In the genomic region with DNA sequence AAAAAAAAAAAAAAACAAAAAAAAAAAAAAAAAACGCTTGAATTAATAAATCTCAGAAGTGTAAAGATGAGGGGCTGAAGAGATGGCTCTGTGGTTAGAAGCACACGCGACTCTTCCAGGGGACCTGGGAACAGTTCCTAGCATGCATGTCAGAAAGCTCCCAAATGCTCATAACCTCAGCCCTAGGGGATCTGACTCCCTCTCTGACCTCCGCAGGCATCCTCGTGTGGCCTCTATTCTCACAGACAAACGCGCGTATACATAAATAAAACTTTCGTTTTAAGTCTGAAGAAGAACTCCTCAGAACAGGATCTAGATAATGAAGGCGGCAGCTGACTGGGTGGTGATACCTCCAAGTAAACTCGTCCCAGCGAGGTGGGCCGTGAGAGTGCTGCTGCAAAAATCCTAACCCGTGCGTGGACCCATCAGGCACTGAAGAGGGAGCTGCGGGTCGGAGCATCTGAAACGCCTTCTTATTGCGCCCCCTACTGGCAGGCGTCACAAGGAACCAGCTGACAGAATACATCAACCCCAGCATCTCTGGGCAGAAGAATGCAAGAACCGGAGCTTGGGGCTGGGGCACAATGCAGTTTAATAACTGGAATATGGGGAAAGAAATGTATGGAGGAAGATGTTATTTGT, we compare ENCODE assay signal across 8 mouse cellular contexts.
DNase-seq lines count a peak whose midpoint lies in the region; ATAC-seq and TF ChIP-seq lines count a peak whose summit lies in the region.

No protein-coding gene starts in this region.

- no peak for TF ChIP-seq EP300 in CH12.LX (IDR thresholded peaks at IDR 0.05; ENCODE audit: low read length)

- peak overlapping the region in 1 of 3 experiments; percentile 26 for H3K4me3 ChIP-seq in CH12.LX (replicated peaks in 1 of 3; ENCODE audit: low read depth in 2 of 3, low read length in 2 of 3, poor library complexity in 1 of 3)
- H3K4me3 ChIP-seq in forebrain, embryonic 13.5 days: peak overlapping the region; percentile 32
- H3K4me3 ChIP-seq in liver, embryonic 15.5 days (replicated peaks): peak overlapping the region; percentile 26
- H3K4me3 ChIP-seq in neural tube, embryonic 13.5 days: peak overlapping the region; percentile 30

- dilution Hi-C loops in CH12.LX (cut with MboI; ENCODE audit: extremely low pct_ligation_motif_present, extremely low pct_unique_long_range_greater_than_20kb, low sequenced_read_pairs): no loop called here

- no peak overlapping the region for H3K9ac ChIP-seq in CH12.LX (ENCODE audit: insufficient read depth, low read depth)
- H3K9ac ChIP-seq in forebrain, embryonic 13.5 days: no peak overlapping the region
- H3K9ac ChIP-seq in liver, embryonic 15.5 days: no peak overlapping the region
- H3K9ac ChIP-seq in neural tube, embryonic 13.5 days: peak overlapping the region; percentile 31; the same call in 1 of the 2 replicates

- TF ChIP-seq POLR2A in CH12.LX (IDR thresholded peaks at IDR 0.05; ENCODE audit: low read depth, low read length): no peak

- H3K4me1 ChIP-seq in CH12.LX (ENCODE audit: control insufficient read depth in 1 of 2, insufficient read depth in 2 of 2): peaks cover 0 to 16% of the 10 kb centered on the region in 2 experiments; a peak in 2 of 4 replicates
- no peaks in the 10 kb centered on the region for H3K4me1 ChIP-seq in forebrain, embryonic 13.5 days
- H3K4me1 ChIP-seq in liver, embryonic 15.5 days (replicated peaks): no peaks in the 10 kb centered on the region
- H3K4me1 ChIP-seq in neural tube, embryonic 13.5 days (replicated peaks): peaks cover 4% of the 10 kb centered on the region

- no peak overlapping the region for H3K27ac ChIP-seq in CH12.LX (ENCODE audit: insufficient read depth, low read depth)
- no peak overlapping the region for H3K27ac ChIP-seq in forebrain, embryonic 13.5 days
- no peak overlapping the region for H3K27ac ChIP-seq in liver, embryonic 15.5 days (replicated peaks)
- H3K27ac ChIP-seq in neural tube, embryonic 13.5 days (replicated peaks): no peak overlapping the region

- intact Hi-C loops in heart, postnatal 14 days (cut with DNase I): loop anchor here (10.0 kb wide), 1 partner anchor 193 kb away; no protein-coding TSS in a partner anchor

- DNase-seq in CH12.LX (ENCODE audit: extremely low read depth): peak; percentile 80
- peak; percentile 5 for DNase-seq in c-Kit-positive CD71-positive TER-119-negative erythroid progenitor cells, embryonic 14.5 days (ENCODE audit: low read depth)
- peak; percentile 74 to 81 for DNase-seq in heart, postnatal 14 days
- DNase-seq in large intestine, adult 2 months (ENCODE audit: low read depth, low spot score): peak; percentile 27
- peak; percentile 50 for DNase-seq in thymus, postnatal 14 days

- peak; percentile 44 for TF ChIP-seq RAD21 in CH12.LX (IDR thresholded peaks at IDR 0.05; ENCODE audit: low read depth, low read length)

- 8% methylated on average over 21 of the region's 21 CpGs for WGBS in forebrain, embryonic 13.5 days
- WGBS in large intestine, adult 2 months: 8% methylated on average over 21 of the region's 21 CpGs
- 8% methylated on average over 21 of the region's 21 CpGs for whole genome bisulfite sequencing in liver, embryonic 15.5 days (ENCODE audit: insufficient replicate concordance)
- 5% methylated on average over 21 of the region's 21 CpGs for WGBS in neural tube, embryonic 13.5 days

- H3K79me2 ChIP-seq in CH12.LX (replicated peaks; ENCODE audit: control insufficient read depth, extremely low read depth, insufficient read depth, poor library complexity, severe bottlenecking): no peaks in the 10 kb centered on the region

- no peaks in the 10 kb centered on the region for H3K27me3 ChIP-seq in CH12.LX (replicated peaks)
- H3K27me3 ChIP-seq in forebrain, embryonic 13.5 days: no peaks in the 10 kb centered on the region
- no peaks in the 10 kb centered on the region for H3K27me3 ChIP-seq in liver, embryonic 15.5 days
- 0 out of 2 replicates have a peak, but pooled peaks cover 5% of the 10 kb centered on the region for H3K27me3 ChIP-seq in neural tube, embryonic 13.5 days

- no peak overlapping the region for H3K4me2 ChIP-seq in CH12.LX (ENCODE audit: insufficient read depth, low read depth, poor library complexity, severe bottlenecking)
- peak overlapping the region; percentile 57 for H3K4me2 ChIP-seq in forebrain, embryonic 13.5 days
- peak overlapping the region; percentile 47 for H3K4me2 ChIP-seq in liver, embryonic 15.5 days
- H3K4me2 ChIP-seq in neural tube, embryonic 13.5 days: peak overlapping the region; percentile 56

- H3K36me3 ChIP-seq in CH12.LX (replicated peaks in 1 of 2; ENCODE audit: control insufficient read depth in 1 of 2, insufficient read depth in 1 of 2, low read length in 1 of 2): no peaks in the 10 kb centered on the region
- H3K36me3 ChIP-seq in forebrain, embryonic 13.5 days (ENCODE audit: poor library complexity, severe bottlenecking): no peaks in the 10 kb centered on the region
- no peaks in the 10 kb centered on the region for H3K36me3 ChIP-seq in liver, embryonic 15.5 days (replicated peaks)
- H3K36me3 ChIP-seq in neural tube, embryonic 13.5 days: no peaks in the 10 kb centered on the region

- in situ Hi-C loops in CH12.LX (cut with MboI; ENCODE audit: low pct_ligation_motif_present, low pct_unique_long_range_greater_than_20kb, low sequenced_read_pairs): loop anchor here (25.0 kb wide), 2 partner anchors 195 to 1955 kb away; no protein-coding TSS in a partner anchor

- H3K9me3 ChIP-seq in CH12.LX (replicated peaks; ENCODE audit: low read length): peaks cover 5% of the 10 kb centered on the region
- no peaks in the 10 kb centered on the region for H3K9me3 ChIP-seq in forebrain, embryonic 13.5 days (replicated peaks)
- no peaks in the 10 kb centered on the region for H3K9me3 ChIP-seq in liver, embryonic 15.5 days (replicated peaks)
- H3K9me3 ChIP-seq in neural tube, embryonic 13.5 days: no peaks in the 10 kb centered on the region

- peak; percentile 54 to 67 for TF ChIP-seq CTCF in CH12.LX (conservative IDR thresholded peaks at IDR 0.05 in 1 of 2, IDR thresholded peaks at IDR 0.05 in 1 of 2; ENCODE audit: low read depth in 2 of 2, low read length in 2 of 2)

- ATAC-seq in forebrain, embryonic 13.5 days: peak; percentile 92
- ATAC-seq in liver, embryonic 15.5 days (ENCODE audit: insufficient read depth): no peak
- ATAC-seq in neural tube, embryonic 13.5 days (ENCODE audit: low read depth): peak; percentile 71; the same call in 1 of the 2 replicates

TF ChIP-seq in CH12.LX, 34 proteins besides CTCF, POLR2A, EP300 and RAD21:
- no peak for TF ChIP-seq ZC3H11A (IDR thresholded peaks at IDR 0.05; ENCODE audit: low read depth, low read length)
- peak; percentile 23 for TF ChIP-seq SMC3 (IDR thresholded peaks at IDR 0.05; ENCODE audit: low read depth, low read length)
- no peak for TF ChIP-seq PAX5 (IDR thresholded peaks at IDR 0.05; ENCODE audit: low read length)

Comparison
In these comparisons a context has a peak if more than half of its experiments do, and no peak if none do; other contexts are left out.
1. DNase-seq: peak in every context shown above with its lines; median percentile 80 in CH12.LX; 78 in heart, postnatal 14 days; 50 in thymus, postnatal 14 days; 27 in large intestine, adult 2 months; 5 in c-Kit-positive CD71-positive TER-119-negative erythroid progenitor cells, embryonic 14.5 days.